Mouse (Mus musculus): ENCODE measurements around the gene Itgb2l. TPM values are rescaled to one million over a fixed set of nuclear protein-coding genes. Genes with fewer than 3 reads are reported as not detected.

Itgb2l gene
- polyA plus RNA-seq (2012), result not detected in 2 replicates

GRCm38 (mm10) chr16:96443468-96443867 is at the start of gene Itgb2l:
Itgb2l (minus strand) TSS chr16:96443619.
- Histone ChIP-seq H3K9me3 (ENCODE audit: control insufficient read depth, low read length) (no peaks in the 10 kb centered on the region), H3K4me1 (ENCODE audit: control insufficient read depth) (no peaks in the 10 kb centered on the region), H3K36me3 (ENCODE audit: control insufficient read depth) (no peaks in the 10 kb centered on the region), H3K27me3 (ENCODE audit: control insufficient read depth) (no peaks in the 10 kb centered on the region), H3K4me3 (replicated peaks) (no peak within 1 kb of the TSS)
- TF ChIP-seq TAL1 (IDR thresholded peaks at IDR 0.05; ENCODE audit: low read length) (no peak), GATA1 (IDR thresholded peaks at IDR 0.05; ENCODE audit: low read length) (no peak)

GRCm38 (mm10) chr16:96491530-96491929 is 48.1 kb upstream of the Itgb2l start:
- TF ChIP-seq TAL1 (IDR thresholded peaks at IDR 0.05; ENCODE audit: low read length), result no peak
- no peak for TF ChIP-seq GATA1 (IDR thresholded peaks at IDR 0.05; ENCODE audit: low read length)
- Histone ChIP-seq H3K36me3 (ENCODE audit: control insufficient read depth) (no peaks in the 10 kb centered on the region), H3K9me3 (ENCODE audit: control insufficient read depth, low read length) (no peaks in the 10 kb centered on the region), H3K4me1 (ENCODE audit: control insufficient read depth) (no peaks in the 10 kb centered on the region), H3K4me3 (replicated peaks) (no peak overlapping the region), H3K27me3 (ENCODE audit: control insufficient read depth) (no peaks in the 10 kb centered on the region)

- Histone ChIP-seq H3K4me3 (replicated peaks) (no peak overlapping the region), H3K27me3 (ENCODE audit: control insufficient read depth) (no peaks in the 10 kb centered on the region), H3K4me1 (ENCODE audit: control insufficient read depth) (no peaks in the 10 kb centered on the region), H3K36me3 (ENCODE audit: control insufficient read depth) (no peaks in the 10 kb centered on the region), H3K9me3 (ENCODE audit: control insufficient read depth, low read length) (no peaks in the 10 kb centered on the region)
- TF ChIP-seq GATA1 (IDR thresholded peaks at IDR 0.05; ENCODE audit: low read length), result no peak
- TF ChIP-seq TAL1 (IDR thresholded peaks at IDR 0.05; ENCODE audit: low read length), result no peak
These were observed 44.6 kb upstream of the Itgb2l start for GRCm38 (mm10) chr16:96488038-96488437.

GRCm38 (mm10) chr16:96487007-96487684 is 43.7 kb upstream of the Itgb2l start:
- no peak for TF ChIP-seq GATA1 (IDR thresholded peaks at IDR 0.05; ENCODE audit: low read length)
- TF ChIP-seq TAL1 (IDR thresholded peaks at IDR 0.05; ENCODE audit: low read length), result no peak
- Histone ChIP-seq H3K4me3 (replicated peaks) (no peak overlapping the region), H3K9me3 (ENCODE audit: control insufficient read depth, low read length) (no peaks in the 10 kb centered on the region), H3K4me1 (ENCODE audit: control insufficient read depth) (no peaks in the 10 kb centered on the region), H3K36me3 (ENCODE audit: control insufficient read depth) (no peaks in the 10 kb centered on the region), H3K27me3 (ENCODE audit: control insufficient read depth) (no peaks in the 10 kb centered on the region)

GRCm38 (mm10) chr16:96481791-96482190 is 38.4 kb upstream of the Itgb2l start:
- no peaks in the 10 kb centered on the region for H3K9me3 ChIP-seq (ENCODE audit: control insufficient read depth, low read length)
- no peaks in the 10 kb centered on the region for H3K27me3 ChIP-seq (ENCODE audit: control insufficient read depth)
- no peaks in the 10 kb centered on the region for H3K4me1 ChIP-seq (ENCODE audit: control insufficient read depth)
- no peaks in the 10 kb centered on the region for H3K36me3 ChIP-seq (ENCODE audit: control insufficient read depth)
- no peak for TF ChIP-seq GATA1 (IDR thresholded peaks at IDR 0.05; ENCODE audit: low read length)
- TF ChIP-seq TAL1 (IDR thresholded peaks at IDR 0.05; ENCODE audit: low read length), result no peak
- no peak overlapping the region for H3K4me3 ChIP-seq (replicated peaks)

GRCm38 (mm10) chr16:96474185-96474584 is 30.8 kb upstream of the Itgb2l start:
- H3K36me3 ChIP-seq (ENCODE audit: control insufficient read depth), result no peaks in the 10 kb centered on the region
- no peaks in the 10 kb centered on the region for H3K9me3 ChIP-seq (ENCODE audit: control insufficient read depth, low read length)
- no peak overlapping the region for H3K4me3 ChIP-seq (replicated peaks)
- no peaks in the 10 kb centered on the region for H3K27me3 ChIP-seq (ENCODE audit: control insufficient read depth)
- no peaks in the 10 kb centered on the region for H3K4me1 ChIP-seq (ENCODE audit: control insufficient read depth)
- TF ChIP-seq GATA1 (IDR thresholded peaks at IDR 0.05; ENCODE audit: low read length) (no peak), TAL1 (IDR thresholded peaks at IDR 0.05; ENCODE audit: low read length) (no peak)

GRCm38 (mm10) chr16:96472816-96473215 is 29.4 kb upstream of the Itgb2l start:
- no peaks in the 10 kb centered on the region for H3K9me3 ChIP-seq (ENCODE audit: control insufficient read depth, low read length)
- no peak for TF ChIP-seq TAL1 (IDR thresholded peaks at IDR 0.05; ENCODE audit: low read length)
- no peak for TF ChIP-seq GATA1 (IDR thresholded peaks at IDR 0.05; ENCODE audit: low read length)
- no peak overlapping the region for H3K4me3 ChIP-seq (replicated peaks)
- H3K36me3 ChIP-seq (ENCODE audit: control insufficient read depth), result no peaks in the 10 kb centered on the region
- no peaks in the 10 kb centered on the region for H3K4me1 ChIP-seq (ENCODE audit: control insufficient read depth)
- no peaks in the 10 kb centered on the region for H3K27me3 ChIP-seq (ENCODE audit: control insufficient read depth)

GRCm38 (mm10) chr16:96472361-96472760 is 28.9 kb upstream of the Itgb2l start:
- no peak overlapping the region for H3K4me3 ChIP-seq (replicated peaks)
- TF ChIP-seq GATA1 (IDR thresholded peaks at IDR 0.05; ENCODE audit: low read length), result no peak
- no peak for TF ChIP-seq TAL1 (IDR thresholded peaks at IDR 0.05; ENCODE audit: low read length)
- no peaks in the 10 kb centered on the region for H3K27me3 ChIP-seq (ENCODE audit: control insufficient read depth)
- H3K36me3 ChIP-seq (ENCODE audit: control insufficient read depth), result no peaks in the 10 kb centered on the region
- no peaks in the 10 kb centered on the region for H3K4me1 ChIP-seq (ENCODE audit: control insufficient read depth)
- H3K9me3 ChIP-seq (ENCODE audit: control insufficient read depth, low read length), result no peaks in the 10 kb centered on the region

- Histone ChIP-seq H3K36me3 (ENCODE audit: control insufficient read depth) (no peaks in the 10 kb centered on the region), H3K27me3 (ENCODE audit: control insufficient read depth) (no peaks in the 10 kb centered on the region), H3K4me3 (replicated peaks) (no peak overlapping the region), H3K9me3 (ENCODE audit: control insufficient read depth, low read length) (no peaks in the 10 kb centered on the region), H3K4me1 (ENCODE audit: control insufficient read depth) (no peaks in the 10 kb centered on the region)
- TF ChIP-seq TAL1 (IDR thresholded peaks at IDR 0.05; ENCODE audit: low read length) (no peak), GATA1 (IDR thresholded peaks at IDR 0.05; ENCODE audit: low read length) (no peak)
These were observed 26.2 kb upstream of the Itgb2l start for GRCm38 (mm10) chr16:96469640-96470039.

GRCm38 (mm10) chr16:96468698-96469097 is 25.3 kb upstream of the Itgb2l start:
- Histone ChIP-seq H3K4me1 (ENCODE audit: control insufficient read depth) (no peaks in the 10 kb centered on the region), H3K9me3 (ENCODE audit: control insufficient read depth, low read length) (no peaks in the 10 kb centered on the region), H3K4me3 (replicated peaks) (no peak overlapping the region), H3K36me3 (ENCODE audit: control insufficient read depth) (no peaks in the 10 kb centered on the region), H3K27me3 (ENCODE audit: control insufficient read depth) (no peaks in the 10 kb centered on the region)
- TF ChIP-seq TAL1 (IDR thresholded peaks at IDR 0.05; ENCODE audit: low read length) (no peak), GATA1 (IDR thresholded peaks at IDR 0.05; ENCODE audit: low read length) (no peak)

All from erythroblast, embryonic 14.5 days (primary cell).